Mouse (Mus musculus) left cerebral cortex, adult 18-20 months (tissue): Measurements from ENCODE around the gene Ints14. TPM values are rescaled to one million over a fixed set of nuclear protein-coding genes. Genes with fewer than 3 reads are reported as not detected.
"Not testable (repeated sequence)": the region's sequence is repeated elsewhere in the genome, so short reads cannot be mapped to it uniquely, and the experiment has no call there.

Experiments
- DNase-seq, 2 experiments: peaks; one replicate each; pipeline ENCODE4 v3.0.0; 2021 to 2022; ENCODE audit warnings: low spot score in 2 of 2, mixed read lengths in 1 of 2
- total RNA-seq, 2 experiments: library from RNA; stranded (reverse); gene quantifications; 2 replicates each; pipeline ENCODE4 v1.2.3; 2021

Ints14 gene
- total RNA-seq, 2 experiments from 2014 or later: 18.5 to 18.8 TPM

GRCm38 (mm10) chr9:64951161-64951657 is 9.5 kb upstream of the Ints14 start, which contains the start of gene Slc24a1:
Gene Slc24a1, minus strand, starts transcription at chr9:64951607.
- no peak for DNase-seq

- no peak for DNase-seq
Measured at GRCm38 (mm10) chr9:64952055-64952454, 8.7 kb upstream of the Ints14 start.

GRCm38 (mm10) chr9:64953190-64953589 is 7.5 kb upstream of the Ints14 start:
- no peak for DNase-seq

DNA sequence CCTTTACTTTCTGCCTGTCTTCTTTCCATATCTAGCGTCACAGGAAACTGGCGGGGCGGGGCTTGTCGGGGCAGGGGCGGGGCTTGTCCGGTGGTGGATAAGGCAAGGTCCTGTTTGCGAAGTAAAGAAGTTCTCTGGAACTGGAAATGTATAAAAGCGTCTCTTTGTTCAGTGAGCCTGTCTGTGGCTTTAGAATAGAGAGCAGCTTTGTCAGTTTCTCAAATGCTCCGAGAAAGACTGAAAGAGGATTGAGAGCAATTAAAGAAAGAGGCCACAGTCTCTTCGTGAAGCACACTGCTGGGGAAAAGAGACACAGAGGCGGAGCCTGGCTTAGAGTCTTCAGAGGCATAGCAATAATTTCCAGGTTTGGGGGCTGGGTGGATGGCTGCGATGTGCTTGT is 4.4 kb upstream of the Ints14 start:
- no peak for DNase-seq

DNA sequence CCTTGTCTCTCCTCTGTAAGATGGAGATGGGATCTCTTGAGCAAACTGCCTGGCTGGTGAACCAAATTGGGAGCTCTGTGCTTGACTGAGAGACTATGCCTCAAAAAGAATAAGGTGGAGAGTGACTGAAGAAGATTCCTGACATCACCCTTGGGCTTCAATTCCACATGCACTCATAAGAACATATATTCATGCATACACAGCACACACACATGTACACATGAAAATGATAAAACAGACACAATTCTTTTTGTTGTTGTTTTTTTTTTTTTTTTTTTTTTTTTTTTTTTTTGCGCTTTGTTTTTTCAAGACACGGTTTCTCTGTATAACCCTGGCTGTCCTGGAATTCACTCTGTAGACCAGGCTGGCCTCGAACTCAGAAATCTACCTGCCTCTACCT is 3.4 kb upstream of the Ints14 start:
- no peak for DNase-seq

DNA sequence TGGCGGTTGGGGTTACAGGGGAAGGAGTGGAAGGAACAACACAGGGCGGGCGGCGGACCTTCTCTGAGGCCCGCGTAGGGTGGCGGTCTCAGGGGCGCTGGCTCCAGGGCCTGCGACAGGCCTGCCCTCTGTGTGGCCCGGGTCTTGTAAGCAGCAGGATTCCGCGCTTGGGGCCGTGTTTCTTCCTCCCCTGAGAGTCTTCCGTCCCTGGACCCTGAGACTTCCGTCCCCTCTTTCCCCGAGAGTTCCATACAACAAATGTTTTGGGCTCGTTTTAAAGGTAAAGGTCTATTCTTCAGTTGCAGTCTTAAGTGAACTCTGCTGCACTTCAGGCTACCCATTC is 244 bp downstream of the Ints14 start:
- DNase-seq: no peak

- DNase-seq: no peak
Measured at GRCm38 (mm10) chr9:64980548-64980947, 19.8 kb downstream of the Ints14 start.

GRCm38 (mm10) chr9:64981904-64982303 is 21.2 kb downstream of the Ints14 start:
- DNase-seq: no peak

DNA sequence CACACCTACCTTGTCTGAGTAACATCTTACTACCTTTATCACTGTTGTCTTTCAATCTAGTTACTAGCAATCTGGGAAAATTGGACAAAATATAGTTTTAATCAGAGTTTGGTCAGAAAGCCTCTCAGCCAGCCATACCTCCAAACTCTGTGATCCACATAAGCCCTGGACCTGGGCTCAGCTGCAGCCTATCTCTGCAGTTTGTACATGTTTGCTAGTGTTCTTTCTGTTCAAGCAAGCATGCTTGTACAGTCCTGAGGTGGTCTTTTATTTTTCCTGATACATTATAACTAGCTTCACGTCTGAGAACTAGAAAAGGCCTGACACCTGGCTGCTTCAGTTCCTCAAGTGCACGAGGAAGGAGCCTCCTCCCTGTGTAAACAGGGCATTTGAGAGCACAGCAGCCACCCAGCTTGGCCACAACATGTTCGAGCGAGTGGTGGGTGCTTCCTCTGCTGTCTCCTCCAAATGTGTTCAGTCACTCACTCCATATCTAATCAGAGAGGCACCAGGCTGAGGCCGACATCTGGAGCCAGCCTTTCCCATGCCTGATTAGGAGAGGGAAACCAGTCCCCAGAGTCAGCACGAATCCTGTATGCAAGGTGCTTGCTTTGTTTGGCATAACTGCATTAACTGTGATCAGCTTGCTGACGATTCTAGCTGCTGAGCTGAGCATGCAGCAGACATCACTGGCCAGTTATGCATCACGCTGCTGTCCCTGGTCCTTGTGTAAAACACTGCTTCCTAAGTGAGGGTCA is 24.5 kb downstream of the Ints14 start:
- DNase-seq: no peak

- peak in 1 of 2 experiments; percentile 25 for DNase-seq
Measured at GRCm38 (mm10) chr9:64985807-64986206, 25.1 kb downstream of the Ints14 start.

GRCm38 (mm10) chr9:64987651-64988050 is 26.9 kb downstream of the Ints14 start:
- DNase-seq: no peak

GRCm38 (mm10) chr9:64988443-64988842 is 27.7 kb downstream of the Ints14 start:
- DNase-seq: no peak

DNA sequence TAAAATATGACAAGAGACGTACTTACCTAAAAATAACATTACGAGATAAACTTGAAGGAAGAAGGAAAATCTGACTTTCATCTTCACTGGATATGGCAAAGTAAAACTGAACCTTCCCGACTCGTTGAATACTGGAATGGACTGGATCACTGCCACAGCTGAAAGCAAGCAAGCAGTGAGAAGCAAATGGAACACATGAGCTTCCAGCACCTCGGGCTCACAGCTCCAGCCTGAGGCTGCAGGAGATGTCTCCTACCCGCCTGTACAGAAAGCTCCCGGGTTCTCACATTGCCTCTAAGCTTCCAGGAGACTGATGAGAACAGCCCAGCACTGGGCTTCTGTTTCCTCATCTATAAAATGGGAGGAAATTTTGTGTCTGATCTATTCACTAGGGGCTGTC is 29.6 kb downstream of the Ints14 start:
- DNase-seq: no peak

DNA sequence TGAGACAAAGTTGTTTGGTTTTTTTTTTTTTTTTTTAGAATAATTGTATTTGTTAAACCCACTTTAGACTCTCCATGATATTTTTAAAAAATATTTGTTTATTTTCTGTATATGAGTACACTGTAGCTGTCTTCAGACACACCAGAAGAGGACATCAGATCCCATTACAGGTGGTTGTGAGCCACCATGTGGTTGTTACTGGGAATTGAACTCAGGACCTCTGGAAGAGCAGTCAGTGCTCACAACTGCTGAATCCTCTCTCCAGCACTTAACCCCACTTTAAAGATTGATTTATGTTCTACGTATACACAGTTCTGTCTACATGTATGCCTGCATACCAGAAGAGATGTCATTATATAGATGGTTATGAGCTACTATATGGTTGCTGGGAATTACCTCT is 34.8 kb downstream of the Ints14 start:
- not testable (repeated sequence) for DNase-seq

GRCm38 (mm10) chr9:65001481-65001880 is 40.8 kb downstream of the Ints14 start:
- DNase-seq: no peak

- DNase-seq: peak; percentile 17 to 60
Measured at GRCm38 (mm10) chr9:65005737-65006136, 45.0 kb downstream of the Ints14 start.

GRCm38 (mm10) chr9:65010632-65011031 is 49.9 kb downstream of the Ints14 start:
- DNase-seq: no peak

- DNase-seq: no peak
Measured at GRCm38 (mm10) chr9:65011304-65011703, 50.6 kb downstream of the Ints14 start.

DNA sequence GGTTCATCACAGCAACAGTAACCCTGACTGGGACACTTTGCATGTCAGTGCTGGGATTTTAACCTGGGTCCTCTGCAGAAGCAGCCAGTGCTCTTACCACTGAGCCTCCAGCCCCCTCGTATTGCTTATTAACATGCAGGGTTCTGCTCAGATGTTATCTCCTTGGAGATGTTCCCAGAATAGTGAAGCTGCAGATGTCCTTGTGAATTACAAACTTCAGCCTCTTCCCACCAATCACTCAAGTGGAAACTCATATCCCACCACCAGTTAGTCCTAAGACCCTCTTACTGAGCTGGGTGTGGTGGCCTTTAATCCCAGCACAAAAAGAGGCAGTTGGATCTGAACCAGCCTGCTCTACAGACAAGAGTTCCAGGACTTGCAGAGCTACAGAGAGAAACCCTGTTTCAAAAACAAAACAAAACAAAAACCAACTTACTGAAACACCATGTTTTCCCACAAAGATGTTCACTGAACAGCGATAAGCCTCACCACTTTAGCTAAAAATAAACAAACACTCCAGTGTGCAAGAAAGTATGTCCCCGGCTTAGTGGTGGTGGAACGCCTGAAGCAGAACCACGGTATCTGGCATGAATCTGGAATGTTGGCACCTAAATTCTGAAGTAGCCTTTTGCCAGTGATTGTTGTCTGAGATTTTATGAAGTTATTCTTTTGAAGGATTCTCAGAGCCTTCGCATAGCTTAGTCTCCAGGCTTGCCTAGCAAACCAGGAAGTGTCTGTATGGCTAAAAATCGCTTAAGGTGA is 54.9 kb downstream of the Ints14 start:
- no peak for DNase-seq

GRCm38 (mm10) chr9:65016241-65016977 is 55.7 kb downstream of the Ints14 start:
- DNase-seq: no peak

GRCm38 (mm10) chr9:65016978-65017827 is 56.5 kb downstream of the Ints14 start:
- DNase-seq: no peak
